Mouse (Mus musculus) intestine, embryonic 15.5 days (tissue): Measurements from ENCODE around the gene Dock1. TPM values are rescaled to one million over a fixed set of nuclear protein-coding genes. Genes with fewer than 3 reads are reported as not detected.

Source experiments
- ATAC-seq: fragments of 200-750 bp; cut with Nextera tagmentation; 2 replicates; pipeline ENCODE4 v1.8.0; 2017; ENCODE audit warnings: moderate TSS enrichment, moderate library complexity
- H3K27ac ChIP-seq: fragments of 300-500 bp; sonication (generic); 2 replicates; pipeline ENCODE4 v1.5.1; 2015; ENCODE audit warnings: mild to moderate bottlenecking, inconsistent platforms
- H3K27me3 ChIP-seq: fragments of 300-500 bp; sonication (generic); replicated peaks from 2 replicates; pipeline ENCODE4 v1.6.1; 2015; ENCODE audit warnings: inconsistent platforms
- H3K36me3 ChIP-seq: fragments of 300-500 bp; sonication (generic); 2 replicates; pipeline ENCODE4 v1.6.1; 2015; ENCODE audit warnings: inconsistent platforms
- H3K4me1 ChIP-seq: fragments of 300-500 bp; sonication (generic); replicated peaks from 2 replicates; pipeline ENCODE4 v1.6.1; 2015; ENCODE audit warnings: inconsistent platforms
- H3K4me2 ChIP-seq: fragments of 300-500 bp; sonication (generic); replicated peaks from 2 replicates; pipeline ENCODE4 v1.6.1; 2015; ENCODE audit warnings: mild to moderate bottlenecking, inconsistent platforms
- H3K4me3 ChIP-seq: fragments of 300-500 bp; sonication (generic); replicated peaks from 2 replicates; pipeline ENCODE4 v1.5.1; 2015; ENCODE audit warnings: inconsistent platforms
- H3K9ac ChIP-seq: fragments of 300-500 bp; sonication (generic); 2 replicates; pipeline ENCODE4 v1.6.1; 2015; ENCODE audit warnings: inconsistent platforms
- H3K9me3 ChIP-seq: fragments of 300-500 bp; sonication (generic); 2 replicates; pipeline ENCODE4 v1.6.1; 2016; ENCODE audit warnings: inconsistent platforms
- WGBS: fragments of 180-500 bp; shearing (Covaris S2); methylation state at CpG from one replicate; pipeline ENCODE4 v1.1.7; 2015; 5-methylcytosine and 5-hydroxymethylcytosine counted together
- polyA plus RNA-seq: library from polyadenylated mRNA; unstranded; fragments of >200 nt; fragmentation: Nextera tagmentation; extraction: Ambion mirVana; gene quantifications from 2 replicates; pipeline ENCODE4 v1.2.1, GENCODE M21; 2015

The Dock1 gene
- polyA plus RNA-seq, 1 experiment from 2014 or later, result 29.5 TPM

DNA sequence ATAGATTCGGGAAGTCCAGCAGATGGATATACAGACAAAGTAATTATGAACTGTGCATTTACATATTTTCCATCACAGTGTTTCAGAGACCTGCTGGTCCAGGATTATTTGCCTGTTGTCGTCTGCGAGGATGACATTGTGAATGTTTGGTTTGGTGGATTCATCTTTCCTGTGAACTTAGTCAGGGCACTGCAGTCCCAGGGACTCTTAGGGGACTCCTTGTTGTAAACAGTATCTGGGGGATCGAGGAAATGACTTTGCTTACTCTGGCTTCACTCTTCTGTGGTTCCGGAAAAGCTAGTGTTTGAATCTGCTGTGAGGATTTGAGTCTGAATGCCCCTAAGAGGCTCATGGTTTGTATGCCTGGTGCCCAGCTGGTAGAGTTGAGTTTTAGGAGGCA lies 27.8 kb downstream of the Dock1 start:
- Histone ChIP-seq H3K36me3 (no peaks in the 10 kb centered on the region), H3K4me3 (no peak overlapping the region), H3K9ac (no peak overlapping the region), H3K9me3 (no peaks in the 10 kb centered on the region), H3K4me2 (no peak overlapping the region), H3K27ac (no peak overlapping the region), H3K27me3 (no peaks in the 10 kb centered on the region), H3K4me1 (peaks cover 43% of the 10 kb centered on the region)
- 65% methylated on average over 5 of the region's 5 CpGs for WGBS
- ATAC-seq, result no peak

GRCm38 (mm10) chr7:134700001-134700400 lies 29.5 kb downstream of the Dock1 start:
- Histone ChIP-seq H3K9me3 (no peaks in the 10 kb centered on the region), H3K27me3 (no peaks in the 10 kb centered on the region), H3K4me3 (no peak overlapping the region), H3K4me1 (peaks cover 33% of the 10 kb centered on the region), H3K27ac (no peak overlapping the region), H3K4me2 (no peak overlapping the region), H3K9ac (no peak overlapping the region), H3K36me3 (no peaks in the 10 kb centered on the region)
- 87% methylated on average over 5 of the region's 5 CpGs for WGBS
- ATAC-seq, result no peak

GRCm38 (mm10) chr7:134702481-134702880 lies 32.0 kb downstream of the Dock1 start:
- Histone ChIP-seq H3K4me1 (peaks cover 18% of the 10 kb centered on the region; the same call in 1 of the 2 replicates), H3K4me3 (no peak overlapping the region), H3K36me3 (no peaks in the 10 kb centered on the region), H3K27ac (no peak overlapping the region), H3K4me2 (no peak overlapping the region), H3K9me3 (no peaks in the 10 kb centered on the region), H3K27me3 (no peaks in the 10 kb centered on the region), H3K9ac (no peak overlapping the region)
- ATAC-seq, result no peak
- WGBS, result 76% methylated on average over 5 of the region's 5 CpGs

- H3K36me3 ChIP-seq, result no peaks in the 10 kb centered on the region
- 65% methylated on average over 2 of the region's 2 CpGs for WGBS
- H3K27me3 ChIP-seq, result no peaks in the 10 kb centered on the region
- no peaks in the 10 kb centered on the region for H3K9me3 ChIP-seq
- no peak overlapping the region for H3K27ac ChIP-seq
- H3K4me2 ChIP-seq, result no peak overlapping the region
- no peak overlapping the region for H3K4me3 ChIP-seq
- peaks cover 10% of the 10 kb centered on the region; the same call in 1 of the 2 replicates for H3K4me1 ChIP-seq
- ATAC-seq, result peak; percentile 91
- no peak overlapping the region for H3K9ac ChIP-seq
Observed at GRCm38 (mm10) chr7:134703704-134704103, 33.2 kb downstream of the Dock1 start.

GRCm38 (mm10) chr7:134709226-134709853 lies 38.9 kb downstream of the Dock1 start:
- Histone ChIP-seq H3K27ac (no peak overlapping the region), H3K36me3 (no peaks in the 10 kb centered on the region), H3K9ac (no peak overlapping the region), H3K9me3 (no peaks in the 10 kb centered on the region), H3K27me3 (no peaks in the 10 kb centered on the region), H3K4me1 (0 out of 2 replicates have a peak, but pooled peaks cover 4% of the 10 kb centered on the region), H3K4me3 (no peak overlapping the region), H3K4me2 (no peak overlapping the region)
- ATAC-seq, result peak; percentile 77
- WGBS, result 50% methylated on average over 5 of the region's 5 CpGs

GRCm38 (mm10) chr7:134711576-134711975 lies 41.1 kb downstream of the Dock1 start:
- H3K4me1 ChIP-seq, result no peaks in the 10 kb centered on the region
- no peak for ATAC-seq
- WGBS, result 100% methylated on average over 1 of the region's 1 CpGs
- H3K4me3 ChIP-seq, result no peak overlapping the region
- H3K9me3 ChIP-seq, result no peaks in the 10 kb centered on the region
- no peaks in the 10 kb centered on the region for H3K36me3 ChIP-seq
- H3K27ac ChIP-seq, result no peak overlapping the region
- H3K27me3 ChIP-seq, result no peaks in the 10 kb centered on the region
- H3K4me2 ChIP-seq, result no peak overlapping the region
- H3K9ac ChIP-seq, result no peak overlapping the region

GRCm38 (mm10) chr7:134719406-134719805 lies 49.0 kb downstream of the Dock1 start:
- ATAC-seq, result no peak
- Histone ChIP-seq H3K9ac (no peak overlapping the region), H3K9me3 (no peaks in the 10 kb centered on the region), H3K36me3 (no peaks in the 10 kb centered on the region), H3K4me2 (no peak overlapping the region), H3K4me1 (no peaks in the 10 kb centered on the region), H3K27ac (no peak overlapping the region), H3K4me3 (no peak overlapping the region), H3K27me3 (no peaks in the 10 kb centered on the region)
- WGBS, result 85% methylated on average over 3 of the region's 3 CpGs

- WGBS, result 89% methylated on average over 7 of the region's 7 CpGs
Observed at GRCm38 (mm10) chr7:134722361-134722760, 51.9 kb downstream of the Dock1 start.

DNA sequence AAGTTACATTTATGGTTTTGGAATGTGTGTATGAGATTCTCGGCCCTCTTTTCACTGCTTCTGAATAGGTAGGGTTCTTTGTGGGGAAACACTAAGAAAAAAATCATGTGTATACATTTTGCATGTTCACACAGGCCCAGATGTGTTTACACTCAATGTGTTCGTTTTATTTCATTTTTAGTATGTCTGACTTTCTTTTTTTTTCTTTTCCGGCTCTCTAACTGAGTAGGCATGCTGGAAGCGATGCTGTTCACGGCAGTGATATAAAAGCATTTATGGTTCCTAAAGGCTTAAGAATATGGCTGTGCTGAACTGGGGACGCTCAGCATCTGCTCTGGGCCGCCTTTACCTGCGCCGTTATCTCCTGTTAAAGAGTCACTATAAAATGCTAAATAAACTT lies 52.5 kb downstream of the Dock1 start:
- Histone ChIP-seq H3K27me3 (no peaks in the 10 kb centered on the region), H3K9me3 (no peaks in the 10 kb centered on the region), H3K4me1 (peaks cover 12% of the 10 kb centered on the region), H3K36me3 (no peaks in the 10 kb centered on the region), H3K27ac (no peak overlapping the region), H3K9ac (no peak overlapping the region), H3K4me2 (no peak overlapping the region), H3K4me3 (no peak overlapping the region)
- 71% methylated on average over 9 of the region's 9 CpGs for WGBS
- ATAC-seq, result no peak

More at GRCm38 (mm10) chr7:134722361-134722760, 51.9 kb downstream of the Dock1 start:
- no peak overlapping the region for H3K9ac ChIP-seq
- no peak for ATAC-seq
- H3K27ac ChIP-seq, result no peak overlapping the region
- peaks cover 12% of the 10 kb centered on the region for H3K4me1 ChIP-seq
- H3K9me3 ChIP-seq, result no peaks in the 10 kb centered on the region
- H3K4me2 ChIP-seq, result no peak overlapping the region
- no peaks in the 10 kb centered on the region for H3K36me3 ChIP-seq
- H3K4me3 ChIP-seq, result no peak overlapping the region
- no peaks in the 10 kb centered on the region for H3K27me3 ChIP-seq

DNA sequence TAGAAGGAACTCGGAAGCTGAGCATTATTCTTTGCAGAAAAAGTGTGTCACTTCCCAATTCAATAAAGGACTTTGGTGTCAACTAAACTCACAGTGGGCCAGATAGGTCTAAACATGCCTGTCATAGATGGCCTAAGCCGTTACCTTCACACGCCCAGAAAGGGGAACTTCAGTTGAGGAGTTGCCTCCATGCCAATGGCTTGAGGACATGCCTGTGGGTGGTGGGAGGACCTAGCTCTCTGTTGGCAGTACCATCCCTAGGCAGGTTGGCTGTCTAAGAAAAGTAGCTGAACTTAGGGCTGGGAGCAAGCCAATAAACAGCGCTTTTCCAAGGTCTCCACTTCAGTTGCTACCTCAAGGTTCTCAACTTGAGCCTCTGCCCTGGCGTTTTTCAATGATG lies 53.1 kb downstream of the Dock1 start:
- no peaks in the 10 kb centered on the region for H3K27me3 ChIP-seq
- H3K4me3 ChIP-seq, result no peak overlapping the region
- H3K4me1 ChIP-seq, result peaks cover 12% of the 10 kb centered on the region
- no peak overlapping the region for H3K4me2 ChIP-seq
- 82% methylated on average over 5 of the region's 5 CpGs for WGBS
- ATAC-seq, result no peak
- no peak overlapping the region for H3K27ac ChIP-seq
- no peaks in the 10 kb centered on the region for H3K36me3 ChIP-seq
- no peaks in the 10 kb centered on the region for H3K9me3 ChIP-seq
- H3K9ac ChIP-seq, result no peak overlapping the region

GRCm38 (mm10) chr7:134724841-134725240 lies 54.4 kb downstream of the Dock1 start:
- Histone ChIP-seq H3K4me1 (peaks cover 12% of the 10 kb centered on the region), H3K4me2 (peak overlapping the region; percentile 27), H3K4me3 (no peak overlapping the region), H3K27ac (0 out of 2 replicates have a peak overlapping the region, but pooled peaks have one; percentile 41), H3K27me3 (no peaks in the 10 kb centered on the region), H3K9me3 (no peaks in the 10 kb centered on the region), H3K9ac (no peak overlapping the region), H3K36me3 (no peaks in the 10 kb centered on the region)
- ATAC-seq, result no peak
- 55% methylated on average over 7 of the region's 7 CpGs for WGBS

DNA sequence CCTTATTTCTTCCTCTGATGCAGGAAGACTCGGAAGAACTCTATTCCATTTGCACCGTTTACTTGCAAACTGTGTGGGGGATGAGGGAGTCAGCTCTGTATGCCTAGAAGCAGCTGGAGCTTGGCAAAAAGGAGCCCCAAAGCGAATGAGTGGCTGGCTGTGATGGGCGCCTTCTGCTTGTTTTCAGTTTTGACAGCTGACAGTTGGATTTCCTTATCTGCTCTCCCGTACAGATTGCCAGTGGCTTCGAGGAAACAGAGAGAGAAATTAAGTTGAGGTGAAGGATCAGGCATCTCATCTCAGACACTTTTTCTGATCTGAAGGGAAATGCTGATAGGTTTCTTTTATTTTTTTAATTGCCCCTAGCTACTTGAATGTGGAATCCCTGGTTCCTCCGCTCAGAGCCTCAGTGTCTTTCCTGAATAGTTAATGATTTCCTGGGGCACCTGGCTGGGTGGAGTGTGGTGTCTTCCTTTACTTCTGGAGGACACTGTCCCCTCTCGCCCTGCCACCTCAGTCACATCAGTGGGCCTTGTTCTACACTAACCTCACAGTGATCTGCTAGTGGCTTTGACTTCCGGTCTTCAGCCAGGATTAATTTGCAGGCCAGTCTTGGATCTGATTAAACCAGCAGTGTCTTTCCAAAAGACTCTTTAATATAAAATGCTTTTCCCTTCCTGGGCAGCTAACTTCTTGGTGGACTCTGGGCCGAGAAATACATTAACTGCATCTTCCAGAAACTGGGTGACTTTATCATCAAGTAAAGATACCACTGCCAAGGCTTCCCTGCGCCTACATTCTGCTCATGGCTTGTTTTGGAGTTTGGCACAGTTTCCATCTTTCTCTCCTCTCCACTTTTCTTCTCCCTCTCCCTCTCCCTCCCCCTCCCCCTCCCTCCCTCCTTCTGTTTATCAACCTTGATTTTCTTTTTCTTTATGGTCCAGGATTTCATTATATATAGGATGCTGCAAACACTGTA lies 55.4 kb downstream of the Dock1 start:
- H3K27me3 ChIP-seq, result no peaks in the 10 kb centered on the region
- no peaks in the 10 kb centered on the region for H3K36me3 ChIP-seq
- no peaks in the 10 kb centered on the region for H3K9me3 ChIP-seq
- WGBS, result 33% methylated on average over 11 of the region's 11 CpGs
- ATAC-seq, result peak; percentile 47
- peaks cover 12% of the 10 kb centered on the region for H3K4me1 ChIP-seq
- H3K9ac ChIP-seq, result no peak overlapping the region
- no peak overlapping the region for H3K4me3 ChIP-seq
- peak overlapping the region; percentile 64; the same call in 1 of the 2 replicates for H3K27ac ChIP-seq
- peak overlapping the region; percentile 27 for H3K4me2 ChIP-seq
